Mouse (Mus musculus) midbrain, postnatal 0 days (tissue): ENCODE measurements around the gene St6galnac6. TPM values are rescaled to one million over a fixed set of nuclear protein-coding genes. Genes with fewer than 3 reads are reported as not detected.

Source experiments
- ATAC-seq: fragments of 200-750 bp; cut with Nextera tagmentation; 2 replicates; pipeline ENCODE4 v1.8.0; 2017; ENCODE audit warnings: moderate number of reproducible peaks, mild to moderate bottlenecking, moderate TSS enrichment, moderate library complexity; ENCODE audit not compliant: low FRiP score
- DNase-seq: peaks from one replicate; pipeline ENCODE4 v3.0.0-alpha.2; 2015; ENCODE audit warnings: low spot score
- H3K27ac ChIP-seq: fragments of 300-500 bp; sonication (generic); 2 replicates; pipeline ENCODE4 v1.5.1; 2014; ENCODE audit warnings: low read depth, mild to moderate bottlenecking, low read length, mixed read lengths
- H3K27me3 ChIP-seq: fragments of 300-500 bp; sonication (generic); 2 replicates; pipeline ENCODE4 v1.6.1; 2014; ENCODE audit warnings: low read length, control low read depth, mixed read lengths; ENCODE audit not compliant: insufficient read depth
- H3K36me3 ChIP-seq: fragments of 300-500 bp; sonication (generic); 2 replicates; pipeline ENCODE4 v1.6.1; 2014; ENCODE audit warnings: low read length, control low read depth, mixed read lengths; ENCODE audit not compliant: insufficient read depth
- H3K4me1 ChIP-seq: fragments of 300-500 bp; sonication (generic); 2 replicates; pipeline ENCODE4 v1.6.1; 2014; ENCODE audit warnings: mild to moderate bottlenecking, control low read depth, antibody characterized with exemption, low read length, mixed read lengths; ENCODE audit not compliant: insufficient read depth
- H3K4me2 ChIP-seq: fragments of 300-500 bp; sonication (generic); 2 replicates; pipeline ENCODE4 v1.6.1; 2014; ENCODE audit warnings: low read depth, mild to moderate bottlenecking, low read length, mixed read lengths; ENCODE audit not compliant: poor library complexity, severe bottlenecking
- H3K4me3 ChIP-seq: fragments of 300-500 bp; sonication (generic); 2 replicates; pipeline ENCODE4 v1.5.1; 2014; ENCODE audit warnings: low read depth, mild to moderate bottlenecking, low read length, moderate library complexity
- H3K9ac ChIP-seq: fragments of 300-500 bp; sonication (generic); replicated peaks from 2 replicates; pipeline ENCODE4 v1.6.1; 2014; ENCODE audit warnings: mild to moderate bottlenecking, low read length, moderate library complexity, mixed read lengths; ENCODE audit not compliant: poor library complexity, severe bottlenecking
- H3K9me3 ChIP-seq: fragments of 300-500 bp; sonication (generic); 2 replicates; pipeline ENCODE4 v1.6.1; 2016; ENCODE audit warnings: low read length, control low read depth
- CTCF ChIP-seq: IDR thresholded peaks from 2 replicates; pipeline ENCODE4 v1.5.1; 2016; ENCODE audit warnings: antibody characterized with exemption, mild to moderate bottlenecking
- WGBS: fragments of 180-500 bp; shearing (Covaris S2); extraction: QIAGEN DNeasy Blood & Tissue Kit; methylation state at CpG from one replicate; pipeline ENCODE4 v1.1.7; 2014; 5-methylcytosine and 5-hydroxymethylcytosine counted together
- microRNA counts: library from miRNA; unstranded; fragments of <30 nt; microRNA quantifications from one replicate; lab custom pipeline; 2015
- microRNA-seq: library from miRNA; unstranded; fragments of <30 nt; microRNA quantifications from one replicate; pipeline ENCODE4, GENCODE M21; 2016; ENCODE audit warnings: borderline number of aligned reads
- polyA plus RNA-seq: library from polyadenylated mRNA; unstranded; fragments of >200 nt; fragmentation: Nextera tagmentation; extraction: Ambion mirVana; gene quantifications from 2 replicates; pipeline ENCODE4 v1.2.1, GENCODE M21; 2015
- total RNA-seq: library from RNA; depleted of rRNA; stranded (reverse); fragments of >200 nt; gene quantifications from 2 replicates; pipeline ENCODE4 v1.2.3, GENCODE M21; 2014; rRNA removed

St6galnac6 gene
- total and polyA plus RNA-seq, 2 experiments from 2014 or later = 45.2 to 166 TPM

DNA sequence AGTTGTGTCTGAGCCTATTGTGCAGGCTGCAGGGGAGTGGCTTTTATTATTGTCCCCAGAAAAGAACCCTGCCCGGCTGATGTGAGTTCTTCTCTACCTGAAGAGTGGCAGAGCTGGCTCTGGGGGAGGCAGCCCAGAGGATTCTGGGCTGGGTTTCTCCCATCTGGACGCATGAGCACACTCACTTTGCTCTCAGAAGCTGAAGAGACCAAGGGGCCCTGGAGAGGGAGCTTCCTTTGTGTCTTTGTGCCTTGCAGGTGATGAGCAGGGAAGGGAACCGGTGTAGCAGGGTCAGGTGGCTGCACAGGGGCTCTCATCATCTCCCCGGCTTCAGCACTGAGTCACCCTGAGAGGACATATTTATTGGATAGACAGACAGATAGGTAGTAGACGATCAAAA, 62.8 kb downstream of the St6galnac6 start:
- Histone ChIP-seq H3K27ac (no peak overlapping the region), H3K4me2 (no peak overlapping the region), H3K9me3 (no peaks in the 10 kb centered on the region), H3K36me3 (no peaks in the 10 kb centered on the region), H3K4me1 (no peaks in the 10 kb centered on the region), H3K9ac (no peak overlapping the region), H3K27me3 (no peaks in the 10 kb centered on the region), H3K4me3 (no peak overlapping the region)
- DNase-seq (no peak), ATAC-seq (no peak)
- no peak for TF ChIP-seq CTCF
- WGBS = 55% methylated on average over 5 of the region's 5 CpGs

DNA sequence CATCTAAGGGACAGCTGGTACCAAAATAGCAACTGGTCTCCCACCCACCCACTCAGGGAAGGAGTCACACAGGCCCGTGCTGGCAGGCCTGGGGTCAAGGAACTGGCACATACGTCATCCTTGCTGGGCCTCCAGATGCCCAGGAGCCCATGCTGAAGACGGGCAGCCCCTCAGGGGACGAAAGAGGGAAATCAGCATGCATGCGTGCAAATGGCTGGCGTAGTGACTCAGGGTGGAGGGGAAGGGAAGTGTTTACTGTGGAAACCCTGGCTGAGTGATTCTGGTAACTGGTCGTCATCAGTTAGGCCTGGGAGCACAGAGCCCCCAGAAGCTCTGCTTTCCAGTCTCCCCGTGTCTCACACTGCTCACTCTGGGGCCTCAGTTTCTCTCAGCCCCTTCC, 65.8 kb downstream of the St6galnac6 start:
- no peak overlapping the region for H3K27ac ChIP-seq
- H3K4me1 ChIP-seq = no peaks in the 10 kb centered on the region
- no peak overlapping the region for H3K4me2 ChIP-seq
- no peak overlapping the region for H3K4me3 ChIP-seq
- no peak for DNase-seq
- no peaks in the 10 kb centered on the region for H3K27me3 ChIP-seq
- no peaks in the 10 kb centered on the region for H3K9me3 ChIP-seq
- ATAC-seq = no peak
- H3K36me3 ChIP-seq = no peaks in the 10 kb centered on the region
- TF ChIP-seq CTCF = no peak
- H3K9ac ChIP-seq = no peak overlapping the region
- WGBS = 85% methylated on average over 8 of the region's 8 CpGs

DNA sequence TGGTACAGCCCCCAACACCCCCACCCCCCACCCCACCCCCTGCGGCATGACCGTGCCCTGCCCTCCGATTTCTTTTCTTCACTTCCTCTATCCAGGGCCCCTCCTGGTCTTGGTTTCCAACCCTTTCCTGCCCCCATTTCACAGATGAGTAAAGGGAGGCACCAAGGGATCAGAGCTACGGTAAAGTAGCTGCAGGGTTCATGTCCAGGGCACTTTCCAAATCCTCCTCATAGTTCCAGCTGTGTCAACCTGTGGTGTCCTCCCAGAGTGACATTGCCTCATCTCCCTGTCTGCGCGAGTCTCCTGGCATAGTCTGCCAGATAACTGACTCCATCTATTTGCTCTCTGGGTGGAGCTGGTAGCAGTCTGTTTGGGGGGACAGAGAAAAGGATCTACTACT, 66.3 kb downstream of the St6galnac6 start:
- TF ChIP-seq CTCF = no peak
- DNase-seq (no peak), ATAC-seq (no peak)
- Histone ChIP-seq H3K27me3 (no peaks in the 10 kb centered on the region), H3K4me1 (no peaks in the 10 kb centered on the region), H3K4me3 (no peak overlapping the region), H3K9me3 (no peaks in the 10 kb centered on the region), H3K9ac (no peak overlapping the region), H3K4me2 (no peak overlapping the region), H3K36me3 (no peaks in the 10 kb centered on the region), H3K27ac (no peak overlapping the region)
- 83% methylated on average over 6 of the region's 6 CpGs for WGBS

DNA sequence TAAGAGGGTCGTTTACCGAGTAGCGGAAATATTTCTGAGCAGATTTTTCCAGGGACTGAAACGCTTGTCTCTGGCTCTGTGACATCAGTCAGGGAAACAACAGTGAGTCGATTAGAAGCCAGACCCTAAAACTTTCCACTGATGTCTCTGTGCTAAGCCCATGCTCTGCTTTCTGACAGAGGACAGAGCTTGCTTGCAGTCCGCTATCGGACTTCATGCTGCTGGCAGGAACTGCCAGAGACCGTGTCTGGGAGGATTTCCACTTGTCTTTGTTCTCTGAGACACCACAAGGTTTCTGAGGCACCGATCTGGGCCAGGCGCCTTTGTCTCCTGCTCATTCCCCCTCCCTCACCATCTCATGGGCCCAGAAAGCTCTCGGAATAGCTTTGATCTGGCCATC, 68.3 kb downstream of the St6galnac6 start:
- H3K9ac ChIP-seq = no peak overlapping the region
- no peaks in the 10 kb centered on the region for H3K4me1 ChIP-seq
- peak; percentile 51 for DNase-seq
- H3K4me2 ChIP-seq = no peak overlapping the region
- no peak overlapping the region for H3K27ac ChIP-seq
- ATAC-seq = no peak
- H3K9me3 ChIP-seq = no peaks in the 10 kb centered on the region
- 23% methylated on average over 11 of the region's 11 CpGs for WGBS
- H3K4me3 ChIP-seq = no peak overlapping the region
- no peaks in the 10 kb centered on the region for H3K27me3 ChIP-seq
- no peaks in the 10 kb centered on the region for H3K36me3 ChIP-seq
- no peak for TF ChIP-seq CTCF

DNA sequence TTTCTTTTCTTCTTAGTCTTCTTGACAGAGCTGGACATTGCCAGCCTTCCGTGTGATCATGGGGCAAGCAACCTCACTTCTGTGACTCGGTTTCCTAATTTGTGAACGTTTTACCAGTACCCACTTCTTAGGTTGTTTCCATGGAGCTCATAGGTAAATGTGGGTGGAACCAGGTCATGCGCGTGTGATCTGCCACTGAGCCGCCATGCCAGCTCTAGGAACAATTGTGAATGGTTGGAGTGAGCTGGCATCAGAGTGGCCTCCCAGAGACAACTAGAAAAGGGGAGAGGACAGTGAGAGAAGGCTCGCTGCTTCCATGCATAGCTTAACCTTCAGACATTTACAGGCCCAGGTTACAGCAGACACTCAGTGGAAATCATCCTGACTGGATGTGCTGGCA, 68.7 kb downstream of the St6galnac6 start:
- H3K4me1 ChIP-seq = no peaks in the 10 kb centered on the region
- no peak for TF ChIP-seq CTCF
- no peaks in the 10 kb centered on the region for H3K27me3 ChIP-seq
- H3K9me3 ChIP-seq = no peaks in the 10 kb centered on the region
- 48% methylated on average over 7 of the region's 7 CpGs for WGBS
- H3K27ac ChIP-seq = no peak overlapping the region
- no peak for ATAC-seq
- H3K9ac ChIP-seq = no peak overlapping the region
- no peak overlapping the region for H3K4me2 ChIP-seq
- no peak overlapping the region for H3K4me3 ChIP-seq
- H3K36me3 ChIP-seq = no peaks in the 10 kb centered on the region
- DNase-seq = no peak

DNA sequence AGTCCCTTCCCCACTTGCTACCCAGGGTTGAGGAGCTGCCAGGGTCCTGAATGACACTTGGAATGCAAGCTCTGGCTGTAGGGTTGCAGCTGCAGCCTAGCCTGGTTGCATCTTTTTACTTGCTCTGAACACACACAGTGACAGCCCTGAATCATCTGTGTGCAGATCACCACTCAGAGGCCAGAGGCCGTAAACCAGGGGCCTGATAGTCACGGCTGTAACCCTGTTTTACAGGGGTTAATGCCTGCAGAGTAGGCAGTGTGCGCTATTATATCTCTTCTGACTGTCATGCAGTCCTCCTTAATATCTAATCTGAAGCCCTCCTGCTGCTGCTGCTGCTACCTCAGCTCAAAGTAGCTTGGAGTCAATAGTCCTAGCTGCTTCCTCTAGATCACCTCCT, 70.4 kb downstream of the St6galnac6 start:
- H3K4me1 ChIP-seq = no peaks in the 10 kb centered on the region
- DNase-seq = no peak
- H3K4me2 ChIP-seq = no peak overlapping the region
- H3K36me3 ChIP-seq = no peaks in the 10 kb centered on the region
- H3K27me3 ChIP-seq = no peaks in the 10 kb centered on the region
- no peak for TF ChIP-seq CTCF
- no peaks in the 10 kb centered on the region for H3K9me3 ChIP-seq
- 84% methylated on average over 3 of the region's 3 CpGs for WGBS
- ATAC-seq = no peak
- H3K9ac ChIP-seq = no peak overlapping the region
- H3K27ac ChIP-seq = no peak overlapping the region
- no peak overlapping the region for H3K4me3 ChIP-seq

MicroRNA genes within 50 kb of the gene (microRNA counts, 519-probe panel; counts per million panel counts)
- 528 counts per million, percentile 58 among the panel's probes with 10 or more counts for microRNA mmu-miR-1954 (lab: Ali Mortazavi, UCI)

Small RNA genes within 50 kb of the gene (microRNA-seq; reads per million reads assigned to microRNA genes)
- gene Mir1954 = not detected

Other genes starting within 250 kb of the St6galnac6 start
- 63.7 and 81.8 TPM in 2 replicates for gene Ciz1, start 247.4 kb upstream of the St6galnac6 start, total RNA-seq
- gene Ciz1, start 247.4 kb upstream of the St6galnac6 start, polyA plus RNA-seq = 47.3 and 48.8 TPM in 2 replicates
- 170 and 186 TPM in 2 replicates for gene Dnm1, start 246.4 kb upstream of the St6galnac6 start, total RNA-seq
- gene Dnm1, start 246.4 kb upstream of the St6galnac6 start, polyA plus RNA-seq = 105 and 107 TPM in 2 replicates
- gene 1110008P14Rik, start 217.8 kb upstream of the St6galnac6 start, total RNA-seq = 336 and 450 TPM in 2 replicates
- 198 and 224 TPM in 2 replicates for gene 1110008P14Rik, start 217.8 kb upstream of the St6galnac6 start, polyA plus RNA-seq
- gene Lcn2, start 211.5 kb upstream of the St6galnac6 start, total RNA-seq = 0.57 TPM in 1 of 2 replicates, not detected in the other
- gene Lcn2, start 211.5 kb upstream of the St6galnac6 start, polyA plus RNA-seq = 0.35 and 0.44 TPM in 2 replicates
- 33.3 and 41.1 TPM in 2 replicates for gene Ptges2, start 203.8 kb upstream of the St6galnac6 start, total RNA-seq
- gene Ptges2, start 203.8 kb upstream of the St6galnac6 start, polyA plus RNA-seq = 56.2 and 62.3 TPM in 2 replicates
- gene Naif1, start 149.3 kb upstream of the St6galnac6 start, total RNA-seq = 2.4 and 3.2 TPM in 2 replicates
- 3.0 and 3.2 TPM in 2 replicates for gene Naif1, start 149.3 kb upstream of the St6galnac6 start, polyA plus RNA-seq
- gene Slc25a25, start 148.3 kb upstream of the St6galnac6 start, total RNA-seq = 60.6 and 69.2 TPM in 2 replicates
- 52.0 and 53.4 TPM in 2 replicates for gene Slc25a25, start 148.3 kb upstream of the St6galnac6 start, polyA plus RNA-seq
- 21.5 and 24.4 TPM in 2 replicates for gene Fam102a, start 64.4 kb upstream of the St6galnac6 start, total RNA-seq
- 6.8 and 7.2 TPM in 2 replicates for gene Fam102a, start 64.4 kb upstream of the St6galnac6 start, polyA plus RNA-seq
- 70.0 and 73.3 TPM in 2 replicates for gene Dpm2, start 28.9 kb upstream of the St6galnac6 start, total RNA-seq
- 135 and 143 TPM in 2 replicates for gene Dpm2, start 28.9 kb upstream of the St6galnac6 start, polyA plus RNA-seq
- gene Pip5kl1, start 24.9 kb upstream of the St6galnac6 start, total RNA-seq = 19.3 and 20.0 TPM in 2 replicates
- gene Pip5kl1, start 24.9 kb upstream of the St6galnac6 start, polyA plus RNA-seq = 16.5 and 26.5 TPM in 2 replicates
- 0.16 and 0.33 TPM in 2 replicates for gene 9430097D07Rik, start 24.0 kb upstream of the St6galnac6 start, total RNA-seq
- 0.69 and 0.82 TPM in 2 replicates for gene 9430097D07Rik, start 24.0 kb upstream of the St6galnac6 start, polyA plus RNA-seq
- gene St6galnac4, start 12.6 kb upstream of the St6galnac6 start, total RNA-seq = 50.9 and 51.1 TPM in 2 replicates
- gene St6galnac4, start 12.6 kb upstream of the St6galnac6 start, polyA plus RNA-seq = 38.0 and 38.6 TPM in 2 replicates
- gene Ak1, start 22.0 kb downstream of the St6galnac6 start, total RNA-seq = 99.6 and 107 TPM in 2 replicates
- 114 and 133 TPM in 2 replicates for gene Ak1, start 22.0 kb downstream of the St6galnac6 start, polyA plus RNA-seq
- 16.7 and 20.0 TPM in 2 replicates for gene Eng, start 46.9 kb downstream of the St6galnac6 start, total RNA-seq
- 20.3 and 21.3 TPM in 2 replicates for gene Eng, start 46.9 kb downstream of the St6galnac6 start, polyA plus RNA-seq
- gene Fpgs, start 104.4 kb downstream of the St6galnac6 start, total RNA-seq = 24.6 and 25.9 TPM in 2 replicates
- gene Fpgs, start 104.4 kb downstream of the St6galnac6 start, polyA plus RNA-seq = 25.1 and 29.6 TPM in 2 replicates
- gene Cdk9, start 113.4 kb downstream of the St6galnac6 start, total RNA-seq = 88.1 and 92.4 TPM in 2 replicates
- 58.2 and 59.4 TPM in 2 replicates for gene Cdk9, start 113.4 kb downstream of the St6galnac6 start, polyA plus RNA-seq
- 43.7 and 46.2 TPM in 2 replicates for gene Sh2d3c, start 121.3 kb downstream of the St6galnac6 start, total RNA-seq
- 54.4 and 54.6 TPM in 2 replicates for gene Sh2d3c, start 121.3 kb downstream of the St6galnac6 start, polyA plus RNA-seq
- gene 6330409D20Rik, start 141.3 kb downstream of the St6galnac6 start, total RNA-seq = 2.5 and 3.8 TPM in 2 replicates
- 3.7 and 4.0 TPM in 2 replicates for gene 6330409D20Rik, start 141.3 kb downstream of the St6galnac6 start, polyA plus RNA-seq
- 43.8 and 72.8 TPM in 2 replicates for gene Tor2a, start 157.5 kb downstream of the St6galnac6 start, total RNA-seq
- gene Tor2a, start 157.5 kb downstream of the St6galnac6 start, polyA plus RNA-seq = 42.0 and 44.9 TPM in 2 replicates
- gene Ttc16, start 175.9 kb downstream of the St6galnac6 start, total RNA-seq = 0.90 and 3.2 TPM in 2 replicates
- 0.32 and 0.44 TPM in 2 replicates for gene Ttc16, start 175.9 kb downstream of the St6galnac6 start, polyA plus RNA-seq
- gene Ptrh1, start 176.1 kb downstream of the St6galnac6 start, total RNA-seq = 2.1 and 2.7 TPM in 2 replicates
- 3.8 and 3.9 TPM in 2 replicates for gene Ptrh1, start 176.1 kb downstream of the St6galnac6 start, polyA plus RNA-seq
- gene Cfap157, start 184.7 kb downstream of the St6galnac6 start, total RNA-seq = 0.19 and 1.4 TPM in 2 replicates
- 0.48 and 1.1 TPM in 2 replicates for gene Cfap157, start 184.7 kb downstream of the St6galnac6 start, polyA plus RNA-seq
- 185 and 264 TPM in 2 replicates for gene Stxbp1, start 247.5 kb downstream of the St6galnac6 start, total RNA-seq
- 424 and 430 TPM in 2 replicates for gene Stxbp1, start 247.5 kb downstream of the St6galnac6 start, polyA plus RNA-seq